Mouse (Mus musculus) hindbrain, embryonic 16.5 days (tissue): Measurements from ENCODE around the gene Oas1d. TPM values are rescaled to one million over a fixed set of nuclear protein-coding genes. Genes with fewer than 3 reads are reported as not detected.
"Not testable (repeated sequence)": the region's sequence is repeated elsewhere in the genome, so short reads cannot be mapped to it uniquely, and the experiment has no call there.

Source experiments
- ATAC-seq: fragments of 200-750 bp; cut with Nextera tagmentation; 2 replicates; pipeline ENCODE4 v1.8.0; 2017; ENCODE audit warnings: moderate TSS enrichment, moderate library complexity
- H3K27ac ChIP-seq: fragments of 300-500 bp; sonication (generic); 2 replicates; pipeline ENCODE4 v1.5.1; 2014; ENCODE audit warnings: low read depth, mild to moderate bottlenecking, control low read depth, low read length, moderate library complexity
- H3K27me3 ChIP-seq: fragments of 300-500 bp; sonication (generic); replicated peaks from 2 replicates; pipeline ENCODE4 v1.6.1; 2014; ENCODE audit warnings: low read length; ENCODE audit not compliant: control insufficient read depth, insufficient read depth
- H3K36me3 ChIP-seq: fragments of 300-500 bp; sonication (generic); 2 replicates; pipeline ENCODE4 v1.6.1; 2014; ENCODE audit warnings: mild to moderate bottlenecking, low read length, moderate library complexity, mixed read lengths; ENCODE audit not compliant: control insufficient read depth, insufficient read depth
- H3K4me1 ChIP-seq: fragments of 300-500 bp; sonication (generic); 2 replicates; pipeline ENCODE4 v1.6.1; 2014; ENCODE audit warnings: low read depth, low read length; ENCODE audit not compliant: control insufficient read depth, insufficient read depth
- H3K4me2 ChIP-seq: fragments of 300-500 bp; sonication (generic); 2 replicates; pipeline ENCODE4 v1.6.1; 2014; ENCODE audit warnings: mild to moderate bottlenecking, low read length, control low read depth, moderate library complexity
- H3K4me3 ChIP-seq: fragments of 300-500 bp; sonication (generic); 2 replicates; pipeline ENCODE4 v1.5.1; 2014; ENCODE audit warnings: mild to moderate bottlenecking, low read length, control low read depth, moderate library complexity
- H3K9ac ChIP-seq: fragments of 300-500 bp; sonication (generic); 2 replicates; pipeline ENCODE4 v1.6.1; 2014; ENCODE audit warnings: low read depth, mild to moderate bottlenecking, control low read depth, low read length, moderate library complexity
- H3K9me3 ChIP-seq: fragments of 300-500 bp; sonication (generic); 2 replicates; pipeline ENCODE4 v1.6.1; 2014; ENCODE audit warnings: mild to moderate bottlenecking, low read length, moderate library complexity; ENCODE audit not compliant: control insufficient read depth
- WGBS: fragments of 180-500 bp; shearing (Covaris S2); extraction: QIAGEN DNeasy Blood & Tissue Kit; methylation state at CpG from one replicate; pipeline ENCODE4 v1.1.7; 2014; 5-methylcytosine and 5-hydroxymethylcytosine counted together
- polyA plus RNA-seq: library from polyadenylated mRNA; unstranded; fragments of >200 nt; fragmentation: Nextera tagmentation; extraction: Ambion mirVana; gene quantifications from 2 replicates; pipeline ENCODE4 v1.2.1, GENCODE M21; 2015

The Oas1d gene
- polyA plus RNA-seq, 1 experiment from 2014 or later, result 0.18 TPM

DNA sequence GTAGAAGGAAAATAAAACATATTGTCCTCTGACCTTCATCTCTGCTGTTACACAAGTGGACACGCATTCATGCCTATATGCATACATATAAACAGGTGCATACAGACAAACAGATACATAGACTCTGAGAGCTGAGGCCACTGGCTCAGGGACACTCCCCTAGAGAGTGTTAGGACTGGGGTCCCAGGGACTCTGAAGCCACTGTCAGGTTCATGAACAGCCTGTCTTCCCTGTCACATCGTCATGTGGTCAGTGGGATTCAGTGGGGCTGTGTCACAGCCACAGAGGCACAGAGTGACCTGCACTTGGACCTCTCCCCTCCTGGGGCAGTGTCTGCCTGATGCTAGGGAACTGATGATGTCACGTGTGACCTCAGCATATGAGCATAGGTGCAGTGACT is 6.0 kb downstream of the Oas1d start:
- Histone ChIP-seq H3K9ac (no peak overlapping the region), H3K4me2 (no peak overlapping the region), H3K36me3 (no peaks in the 10 kb centered on the region), H3K4me3 (no peak overlapping the region), H3K27ac (no peak overlapping the region), H3K9me3 (no peaks in the 10 kb centered on the region), H3K27me3 (no peaks in the 10 kb centered on the region), H3K4me1 (no peaks in the 10 kb centered on the region)
- WGBS, result 77% methylated on average over 3 of the region's 3 CpGs
- ATAC-seq, result no peak

DNA sequence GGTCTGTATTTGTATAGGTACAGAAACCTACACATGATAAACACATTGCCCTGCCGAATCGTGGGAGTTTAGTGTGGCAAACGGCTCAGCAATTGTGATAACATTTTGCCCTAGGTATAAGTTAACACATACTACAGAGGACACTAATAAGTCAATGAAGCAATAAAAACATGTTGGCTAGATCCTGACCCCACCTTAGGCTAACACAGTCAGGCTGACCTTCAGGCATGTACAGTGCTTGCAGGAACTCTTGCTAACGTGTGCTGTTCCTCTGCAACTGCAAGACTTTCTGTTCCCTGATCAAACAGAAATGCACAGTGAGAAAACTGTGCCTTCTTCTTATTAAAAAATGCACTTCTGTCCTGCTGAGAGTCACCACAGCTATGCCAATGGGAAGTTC is 9.6 kb downstream of the Oas1d start:
- H3K36me3 ChIP-seq, result no peaks in the 10 kb centered on the region
- WGBS, result 83% methylated on average over 4 of the region's 4 CpGs
- ATAC-seq, result no peak
- no peak overlapping the region for H3K4me3 ChIP-seq
- no peak overlapping the region for H3K9ac ChIP-seq
- H3K9me3 ChIP-seq, result no peaks in the 10 kb centered on the region
- no peaks in the 10 kb centered on the region for H3K27me3 ChIP-seq
- no peaks in the 10 kb centered on the region for H3K4me1 ChIP-seq
- H3K27ac ChIP-seq, result no peak overlapping the region
- H3K4me2 ChIP-seq, result no peak overlapping the region

DNA sequence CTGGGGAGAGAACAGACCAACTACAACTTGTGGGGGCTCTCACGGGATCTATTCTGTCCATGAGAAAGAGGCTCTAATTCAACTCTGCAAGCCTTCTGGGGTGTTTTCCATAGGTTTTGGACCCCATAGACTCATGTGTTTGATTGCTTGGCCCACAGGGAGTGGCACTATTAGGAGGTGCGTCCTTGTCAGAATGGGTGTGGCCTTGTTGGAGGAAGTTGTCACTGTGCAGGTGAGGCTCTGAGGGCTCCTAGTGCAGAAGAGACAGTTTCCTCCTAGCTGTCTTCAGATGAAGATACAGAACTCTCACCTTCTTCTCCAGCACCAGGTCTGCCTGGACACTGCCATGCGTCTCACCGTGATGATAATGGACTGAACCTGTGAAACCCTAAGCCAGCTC is 10.2 kb downstream of the Oas1d start:
- 93% methylated on average over 4 of the region's 4 CpGs for WGBS
- H3K4me3 ChIP-seq, H3K4me1 ChIP-seq, ATAC-seq, H3K27me3 ChIP-seq, H3K9ac ChIP-seq, H3K27ac ChIP-seq, H3K9me3 ChIP-seq, H3K4me2 ChIP-seq, H3K36me3 ChIP-seq: not testable (repeated sequence)

DNA sequence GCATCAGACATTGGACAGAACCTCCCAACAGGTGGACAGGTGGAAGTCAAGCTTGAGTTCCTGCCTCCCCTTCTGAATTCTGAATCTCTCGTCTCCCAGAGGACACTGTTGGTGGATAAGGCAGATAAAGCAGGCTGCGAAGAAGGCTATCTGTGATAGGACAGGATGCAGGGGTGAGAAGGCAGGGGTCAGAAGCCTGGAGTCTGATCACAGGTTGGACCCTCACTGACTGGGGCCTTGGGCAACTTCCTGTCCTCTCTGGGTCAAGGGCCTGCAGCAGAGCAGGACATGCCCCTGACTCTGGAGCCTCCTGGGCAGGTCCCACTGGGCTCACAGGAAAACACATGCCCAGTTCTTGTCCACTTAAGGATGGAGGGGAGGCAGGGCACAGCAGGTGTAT is 12.0 kb downstream of the Oas1d start:
- H3K4me2 ChIP-seq, H3K9ac ChIP-seq, H3K4me1 ChIP-seq, H3K27ac ChIP-seq, H3K4me3 ChIP-seq, H3K27me3 ChIP-seq, ATAC-seq, H3K36me3 ChIP-seq, H3K9me3 ChIP-seq: not testable (repeated sequence)
- WGBS, result 88% methylated on average over 2 of the region's 2 CpGs

- H3K4me2 ChIP-seq, result no peak overlapping the region
- WGBS, result 0% methylated on average over 1 of the region's 1 CpGs
- no peak for ATAC-seq
- no peaks in the 10 kb centered on the region for H3K27me3 ChIP-seq
- no peak overlapping the region for H3K9ac ChIP-seq
- H3K36me3 ChIP-seq, result no peaks in the 10 kb centered on the region
- no peak overlapping the region for H3K4me3 ChIP-seq
- H3K4me1 ChIP-seq, result no peaks in the 10 kb centered on the region
- no peaks in the 10 kb centered on the region for H3K9me3 ChIP-seq
- no peak overlapping the region for H3K27ac ChIP-seq
Observed at GRCm38 (mm10) chr5:120927036-120927435, 12.7 kb downstream of the Oas1d start.

DNA sequence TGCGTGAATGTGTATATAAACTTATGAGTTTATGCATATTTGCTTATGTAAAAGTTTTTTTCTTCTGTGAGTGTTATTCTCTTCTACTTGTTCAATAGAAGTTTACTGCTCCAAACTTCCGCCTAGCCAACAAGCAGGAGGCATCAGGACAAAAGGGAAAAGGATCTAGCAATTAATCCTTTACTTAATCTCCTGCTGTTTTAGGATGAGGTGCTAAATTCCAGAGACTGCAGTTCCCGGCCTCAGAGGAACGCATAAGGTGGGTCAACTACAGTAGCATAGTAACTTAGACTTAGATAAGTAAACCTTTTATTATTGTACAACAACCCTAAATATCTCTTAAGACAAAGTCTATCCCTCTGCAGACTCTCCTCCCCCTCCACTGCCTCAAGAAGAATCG is 19.6 kb downstream of the Oas1d start:
- Histone ChIP-seq H3K27me3 (no peaks in the 10 kb centered on the region), H3K9ac (no peak overlapping the region), H3K36me3 (no peaks in the 10 kb centered on the region), H3K4me2 (no peak overlapping the region), H3K27ac (no peak overlapping the region), H3K4me1 (no peaks in the 10 kb centered on the region), H3K9me3 (no peaks in the 10 kb centered on the region), H3K4me3 (no peak overlapping the region)
- 32% methylated on average over 5 of the region's 5 CpGs for WGBS
- no peak for ATAC-seq

- H3K27ac ChIP-seq, result no peak overlapping the region
- H3K9me3 ChIP-seq, result no peaks in the 10 kb centered on the region
- no peaks in the 10 kb centered on the region for H3K36me3 ChIP-seq
- H3K4me2 ChIP-seq, result no peak overlapping the region
- H3K4me1 ChIP-seq, result no peaks in the 10 kb centered on the region
- 70% methylated on average over 4 of the region's 4 CpGs for WGBS
- no peak overlapping the region for H3K4me3 ChIP-seq
- no peaks in the 10 kb centered on the region for H3K27me3 ChIP-seq
- H3K9ac ChIP-seq, result no peak overlapping the region
- ATAC-seq, result no peak
Observed at GRCm38 (mm10) chr5:120937841-120938240, 23.5 kb downstream of the Oas1d start.

GRCm38 (mm10) chr5:120938586-120938985 is 24.2 kb downstream of the Oas1d start:
- ATAC-seq, result no peak
- Histone ChIP-seq H3K4me1 (no peaks in the 10 kb centered on the region), H3K9me3 (no peaks in the 10 kb centered on the region), H3K36me3 (no peaks in the 10 kb centered on the region), H3K4me2 (no peak overlapping the region), H3K9ac (no peak overlapping the region), H3K4me3 (no peak overlapping the region), H3K27ac (no peak overlapping the region), H3K27me3 (no peaks in the 10 kb centered on the region)
- WGBS, result 44% methylated on average over 8 of the region's 8 CpGs

DNA sequence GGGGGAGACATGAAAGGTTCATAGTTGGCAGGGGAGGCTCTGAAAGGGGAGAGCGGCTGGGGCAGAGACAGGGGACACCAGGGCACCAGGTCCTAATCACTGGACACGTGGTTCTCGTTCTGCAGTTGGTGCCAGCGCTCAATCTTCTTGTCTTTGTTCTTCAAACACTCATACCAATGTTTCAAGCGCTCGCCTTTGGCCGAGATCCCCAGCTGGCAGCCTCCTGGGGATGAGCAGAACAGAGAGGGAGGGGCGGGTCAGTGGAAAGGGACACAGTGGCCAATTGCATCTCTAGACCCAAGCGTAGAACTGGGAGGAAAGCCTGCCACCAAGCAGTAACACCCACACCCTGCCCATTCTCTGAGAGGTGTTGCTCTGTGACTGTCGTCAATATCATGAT is 27.7 kb downstream of the Oas1d start:
- Histone ChIP-seq H3K4me3 (no peak overlapping the region), H3K9ac (no peak overlapping the region), H3K4me1 (no peaks in the 10 kb centered on the region), H3K27ac (no peak overlapping the region), H3K4me2 (no peak overlapping the region), H3K9me3 (no peaks in the 10 kb centered on the region), H3K27me3 (no peaks in the 10 kb centered on the region), H3K36me3 (no peaks in the 10 kb centered on the region)
- 69% methylated on average over 10 of the region's 10 CpGs for WGBS
- ATAC-seq, result no peak

DNA sequence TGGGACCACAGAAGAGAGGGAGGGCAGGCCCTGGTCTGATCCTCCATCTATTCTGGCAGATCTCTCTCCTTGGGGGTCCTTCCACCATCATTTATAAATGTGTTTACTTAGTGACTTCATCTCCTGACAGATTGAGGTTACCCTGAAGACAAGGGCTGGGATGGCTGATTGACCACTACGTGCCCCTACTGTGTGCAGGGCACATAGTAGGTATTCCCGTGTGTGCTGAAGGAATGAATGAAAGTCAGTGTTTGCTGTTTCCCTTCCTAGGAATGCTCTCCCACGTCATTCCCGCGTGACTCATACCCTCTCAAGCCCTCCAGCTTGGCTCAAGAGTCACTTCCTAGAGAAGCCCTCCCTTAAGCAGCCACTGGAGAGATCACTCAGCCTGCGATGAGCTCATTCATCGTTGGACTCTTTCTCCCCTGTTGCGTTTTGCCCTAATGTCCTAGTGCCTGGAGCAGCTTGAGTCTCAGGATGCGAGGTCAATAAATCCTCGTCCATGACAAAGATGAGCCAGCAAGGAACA is 38.0 kb downstream of the Oas1d start:
- no peak overlapping the region for H3K4me2 ChIP-seq
- H3K27ac ChIP-seq, result no peak overlapping the region
- WGBS, result 72% methylated on average over 10 of the region's 10 CpGs
- ATAC-seq, result no peak
- H3K9me3 ChIP-seq, result no peaks in the 10 kb centered on the region
- H3K36me3 ChIP-seq, result no peaks in the 10 kb centered on the region
- H3K4me3 ChIP-seq, result no peak overlapping the region
- no peak overlapping the region for H3K9ac ChIP-seq
- H3K4me1 ChIP-seq, result no peaks in the 10 kb centered on the region
- H3K27me3 ChIP-seq, result no peaks in the 10 kb centered on the region
